Mouse (Mus musculus) erythroid progenitor cell, adult 5-6 weeks (primary cell): ENCODE data around the gene Lman2l. TPM values are rescaled to one million over a fixed set of nuclear protein-coding genes. Genes with fewer than 3 reads are reported as not detected.
A peak's percentile ranks its signal among the peaks of the same experiment; 100 is the strongest.

Experiments used
- ATAC-seq: replicated peaks from 2 replicates; pipeline ENCODE4 v1.8.0; 2016; ENCODE audit warnings: moderate number of reproducible peaks, mild to moderate bottlenecking, moderate TSS enrichment, inconsistent platforms; ENCODE audit not compliant: poor library complexity, low FRiP score, severe bottlenecking
- total RNA-seq, 2 experiments: library from RNA; stranded (forward) in 1 of 2; stranded (reverse) in 1 of 2; fragments of 150-400 nt in 1 of 2; fragments of 186-747, 209-891 nt in 1 of 2; gene quantifications; 2 replicates each; pipeline versions ENCODE4 v1.2.3 to v1.2.4; 2015 to 2017; ENCODE audit warnings: low replicate concordance in 2 of 2

Gene Lman2l
- total RNA-seq, 2 experiments from 2014 or later = 1.7 to 13.4 TPM

GRCm38 (mm10) chr1:36465641-36466160 is 20.6 kb upstream of the Lman2l start:
- ATAC-seq = no peak

GRCm38 (mm10) chr1:36461829-36462228 is 16.8 kb upstream of the Lman2l start:
- ATAC-seq = no peak

GRCm38 (mm10) chr1:36458169-36458568 is 13.1 kb upstream of the Lman2l start:
- no peak for ATAC-seq

- no peak for ATAC-seq
These were observed 12.4 kb upstream of the Lman2l start for GRCm38 (mm10) chr1:36457388-36458014.

GRCm38 (mm10) chr1:36454055-36454815 is 9.2 kb upstream of the Lman2l start:
- no peak for ATAC-seq

- ATAC-seq = no peak
These were observed 1.8 kb upstream of the Lman2l start for GRCm38 (mm10) chr1:36446841-36447240.

- ATAC-seq = no peak
These were observed 1.2 kb upstream of the Lman2l start for GRCm38 (mm10) chr1:36446106-36446824.

GRCm38 (mm10) chr1:36445508-36445907 is 437 bp upstream of the Lman2l start:
- ATAC-seq = peak; percentile 9; the same call in 1 of the 2 replicates

GRCm38 (mm10) chr1:36441101-36441500 is 4.0 kb downstream of the Lman2l start:
- no peak for ATAC-seq

GRCm38 (mm10) chr1:36437223-36437622 is 7.8 kb downstream of the Lman2l start:
- ATAC-seq = no peak

GRCm38 (mm10) chr1:36436515-36436914 is 8.6 kb downstream of the Lman2l start:
- ATAC-seq = no peak

GRCm38 (mm10) chr1:36435071-36435470 is 10.0 kb downstream of the Lman2l start:
- ATAC-seq = no peak

GRCm38 (mm10) chr1:36433616-36434015 is 11.5 kb downstream of the Lman2l start:
- no peak for ATAC-seq

GRCm38 (mm10) chr1:36432999-36433398 is 12.1 kb downstream of the Lman2l start:
- no peak for ATAC-seq

GRCm38 (mm10) chr1:36429511-36429910 is 15.6 kb downstream of the Lman2l start:
- ATAC-seq = no peak

GRCm38 (mm10) chr1:36404531-36404930 is 40.5 kb downstream of the Lman2l start:
- ATAC-seq = no peak

- no peak for ATAC-seq
These were observed 43.6 kb downstream of the Lman2l start for GRCm38 (mm10) chr1:36401509-36401908.

- no peak for ATAC-seq
These were observed 48.0 kb downstream of the Lman2l start for GRCm38 (mm10) chr1:36397041-36397440.

- no peak for ATAC-seq
These were observed 65.5 kb downstream of the Lman2l start for GRCm38 (mm10) chr1:36379582-36379981.

- ATAC-seq = no peak
These were observed 66.2 kb downstream of the Lman2l start for GRCm38 (mm10) chr1:36378880-36379279.
